Mouse (Mus musculus) liver, embryonic 11.5 days (tissue): ENCODE measurements at regions not wholly inside any gene's neighbourhood (a gene's known extent, or its start where the extent isn't known, plus 50 kb on each side); places are given as distances from the start of the nearest gene placed in this dataset.
"Not testable (repeated sequence)": the region's sequence is repeated elsewhere in the genome, so short reads cannot be mapped to it uniquely, and the experiment has no call there.

Experiments
- ATAC-seq: fragments of 200-750 bp; cut with Nextera tagmentation; replicated peaks from 2 replicates; pipeline ENCODE4 v1.8.0; 2017; ENCODE audit warnings: moderate number of reproducible peaks, mild to moderate bottlenecking, moderate TSS enrichment, moderate library complexity; ENCODE audit not compliant: low FRiP score
- DNase-seq: peaks from one replicate; pipeline ENCODE4 v3.0.0-alpha.2; 2017; ENCODE audit warnings: low spot score
- H3K27ac ChIP-seq: fragments of 300-500 bp; sonication (generic); 2 replicates; pipeline ENCODE4 v1.5.1; 2014; ENCODE audit warnings: mild to moderate bottlenecking, low read depth, low read length, control low read depth
- H3K27me3 ChIP-seq: fragments of 300-500 bp; sonication (generic); replicated peaks from 2 replicates; pipeline ENCODE4 v1.6.1; 2014; ENCODE audit warnings: low read length, mixed read lengths; ENCODE audit not compliant: control insufficient read depth, insufficient read depth
- H3K36me3 ChIP-seq: fragments of 300-500 bp; sonication (generic); 2 replicates; pipeline ENCODE4 v1.6.1; 2014; ENCODE audit warnings: mild to moderate bottlenecking, low read length, moderate library complexity, mixed read lengths; ENCODE audit not compliant: control insufficient read depth, insufficient read depth
- H3K4me1 ChIP-seq: fragments of 300-500 bp; sonication (generic); replicated peaks from 2 replicates; pipeline ENCODE4 v1.6.1; 2014; ENCODE audit warnings: low read length, mixed read lengths; ENCODE audit not compliant: control insufficient read depth, insufficient read depth
- H3K4me2 ChIP-seq: fragments of 300-500 bp; sonication (generic); 2 replicates; pipeline ENCODE4 v1.6.1; 2014; ENCODE audit warnings: mild to moderate bottlenecking, control low read depth, moderate library complexity
- H3K4me3 ChIP-seq: fragments of 300-500 bp; sonication (generic); 2 replicates; pipeline ENCODE4 v1.5.1; 2014; ENCODE audit warnings: low read depth, low read length, control low read depth
- H3K9ac ChIP-seq: fragments of 300-500 bp; sonication (generic); 2 replicates; pipeline ENCODE4 v1.6.1; 2014; ENCODE audit warnings: low read depth, low read length, control low read depth
- H3K9me3 ChIP-seq: fragments of 300-500 bp; sonication (generic); 2 replicates; pipeline ENCODE4 v1.6.1; 2016; ENCODE audit warnings: low read length, inconsistent platforms, mixed read lengths; ENCODE audit not compliant: control insufficient read depth
- WGBS: fragments of 180-500 bp; shearing (Covaris S2); extraction: QIAGEN DNeasy Blood & Tissue Kit; methylation state at CpG from one replicate; pipeline ENCODE4 v1.1.7; 2014; 5-methylcytosine and 5-hydroxymethylcytosine counted together

GRCm38 (mm10) chr8:39954924-39955323, 720.0 kb upstream of the Adam24 start:
- H3K27ac ChIP-seq: no peak overlapping the region
- no peak overlapping the region for H3K9ac ChIP-seq
- no peak for DNase-seq
- ATAC-seq: no peak
- no peak overlapping the region for H3K4me2 ChIP-seq
- no peaks in the 10 kb centered on the region for H3K27me3 ChIP-seq
- WGBS: 38% methylated on average over 4 of the region's 4 CpGs
- H3K4me1 ChIP-seq: no peaks in the 10 kb centered on the region
- H3K4me3 ChIP-seq: no peak overlapping the region
- H3K36me3 ChIP-seq: no peaks in the 10 kb centered on the region
- no peaks in the 10 kb centered on the region for H3K9me3 ChIP-seq

DNA sequence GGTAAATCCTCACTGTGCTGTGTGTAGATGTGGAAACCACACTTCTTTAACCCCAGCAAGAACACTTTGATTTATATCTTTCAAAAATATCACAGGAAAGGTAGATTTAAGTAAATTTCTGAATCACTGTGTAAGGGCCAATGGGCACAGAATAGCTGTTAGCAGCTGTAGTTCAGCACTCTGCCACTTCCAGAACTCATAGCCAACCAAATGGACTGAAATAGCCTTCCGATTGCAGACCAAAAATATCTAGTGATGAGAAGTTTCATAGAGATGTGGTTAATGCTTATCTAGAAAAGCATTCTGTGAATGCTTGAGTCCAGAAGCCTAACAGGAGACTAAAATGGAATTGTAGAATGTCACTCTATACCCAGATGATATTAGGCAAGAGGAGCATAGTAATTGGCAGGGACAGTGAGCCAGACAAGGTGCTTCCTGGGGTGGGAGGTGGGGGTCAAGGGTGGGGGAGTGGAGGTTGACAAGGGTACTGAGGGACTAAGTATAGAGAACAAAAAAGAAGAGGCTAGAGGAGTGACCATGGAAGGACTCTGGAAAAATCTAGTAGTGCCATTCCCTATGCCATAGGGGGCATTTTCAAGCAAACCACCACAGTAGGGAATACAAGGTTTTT, 669.6 kb upstream of the Adam24 start:
- Histone ChIP-seq H3K4me1 (no peaks in the 10 kb centered on the region), H3K36me3 (no peaks in the 10 kb centered on the region), H3K9me3 (no peaks in the 10 kb centered on the region), H3K4me2 (no peak overlapping the region), H3K27ac (no peak overlapping the region), H3K4me3 (no peak overlapping the region), H3K27me3 (no peaks in the 10 kb centered on the region), H3K9ac (no peak overlapping the region)
- 78% methylated on average over 1 of the region's 1 CpGs for WGBS
- ATAC-seq (no peak), DNase-seq (no peak)

GRCm38 (mm10) chr8:40019281-40019943, 655.5 kb upstream of the Adam24 start:
- Histone ChIP-seq H3K4me2 (no peak overlapping the region), H3K9ac (no peak overlapping the region), H3K4me1 (no peaks in the 10 kb centered on the region), H3K9me3 (peaks cover 2% of the 10 kb centered on the region; the same call in 1 of the 2 replicates), H3K4me3 (no peak overlapping the region), H3K27ac (no peak overlapping the region), H3K36me3 (no peaks in the 10 kb centered on the region), H3K27me3 (no peaks in the 10 kb centered on the region)
- WGBS: 88% methylated on average over 5 of the region's 5 CpGs
- no peak for ATAC-seq
- no peak for DNase-seq

- Histone ChIP-seq H3K27ac (no peak overlapping the region), H3K9ac (no peak overlapping the region), H3K4me2 (no peak overlapping the region), H3K9me3 (no peaks in the 10 kb centered on the region), H3K36me3 (no peaks in the 10 kb centered on the region), H3K4me3 (no peak overlapping the region), H3K4me1 (no peaks in the 10 kb centered on the region), H3K27me3 (no peaks in the 10 kb centered on the region)
- no peak for DNase-seq
- no peak for ATAC-seq
Observed at GRCm38 (mm10) chr8:40064145-40064544, 610.7 kb upstream of the Adam24 start.

- ATAC-seq (no peak), DNase-seq (no peak)
- Histone ChIP-seq H3K4me3 (no peak overlapping the region), H3K9ac (no peak overlapping the region), H3K4me2 (no peak overlapping the region), H3K4me1 (no peaks in the 10 kb centered on the region), H3K9me3 (no peaks in the 10 kb centered on the region), H3K27me3 (no peaks in the 10 kb centered on the region), H3K36me3 (no peaks in the 10 kb centered on the region), H3K27ac (no peak overlapping the region)
- WGBS: 76% methylated on average over 2 of the region's 2 CpGs
Observed at GRCm38 (mm10) chr8:40071131-40071530, 603.7 kb upstream of the Adam24 start.

- H3K4me3 ChIP-seq, H3K27me3 ChIP-seq, H3K9ac ChIP-seq, H3K4me2 ChIP-seq, H3K9me3 ChIP-seq, H3K36me3 ChIP-seq, ATAC-seq, H3K4me1 ChIP-seq, H3K27ac ChIP-seq, DNase-seq: not testable (repeated sequence)
Observed at GRCm38 (mm10) chr8:40080976-40081375, 593.9 kb upstream of the Adam24 start.

- Histone ChIP-seq H3K27me3 (no peaks in the 10 kb centered on the region), H3K36me3 (no peaks in the 10 kb centered on the region), H3K27ac (no peak overlapping the region), H3K4me2 (no peak overlapping the region), H3K4me1 (no peaks in the 10 kb centered on the region), H3K9ac (no peak overlapping the region), H3K4me3 (no peak overlapping the region), H3K9me3 (no peaks in the 10 kb centered on the region)
- WGBS: 58% methylated on average over 1 of the region's 1 CpGs
- ATAC-seq (no peak), DNase-seq (no peak)
Observed at GRCm38 (mm10) chr8:40084129-40084528, 590.7 kb upstream of the Adam24 start.

DNA sequence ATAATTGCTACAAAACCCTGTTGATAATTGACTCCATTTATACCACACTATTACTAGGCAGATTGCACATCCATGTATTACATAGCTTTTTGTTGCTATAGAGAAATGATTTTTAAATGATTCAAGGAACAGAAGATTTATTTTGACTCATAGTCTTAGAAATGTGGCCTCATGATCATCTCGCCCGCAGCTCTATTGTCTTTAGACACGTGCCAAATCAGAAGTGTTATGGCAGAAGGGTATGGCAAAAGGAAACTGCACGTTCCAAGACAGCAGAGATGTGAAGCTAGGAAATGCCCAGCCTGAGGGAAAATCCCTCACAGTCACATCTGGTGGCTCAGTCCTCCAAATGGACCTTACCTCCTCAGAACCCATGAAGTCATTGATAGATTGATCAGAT, 585.5 kb upstream of the Adam24 start:
- no peak for ATAC-seq
- WGBS: 80% methylated on average over 4 of the region's 4 CpGs
- H3K9me3 ChIP-seq: no peaks in the 10 kb centered on the region
- no peak for DNase-seq
- H3K27me3 ChIP-seq: no peaks in the 10 kb centered on the region
- H3K9ac ChIP-seq: no peak overlapping the region
- H3K27ac ChIP-seq: no peak overlapping the region
- no peaks in the 10 kb centered on the region for H3K4me1 ChIP-seq
- H3K36me3 ChIP-seq: no peaks in the 10 kb centered on the region
- no peak overlapping the region for H3K4me3 ChIP-seq
- no peak overlapping the region for H3K4me2 ChIP-seq

GRCm38 (mm10) chr8:40124402-40124801, 550.5 kb upstream of the Adam24 start:
- Histone ChIP-seq H3K27me3 (no peaks in the 10 kb centered on the region), H3K27ac (no peak overlapping the region), H3K36me3 (no peaks in the 10 kb centered on the region), H3K4me3 (no peak overlapping the region), H3K9ac (no peak overlapping the region), H3K4me2 (no peak overlapping the region), H3K4me1 (no peaks in the 10 kb centered on the region), H3K9me3 (no peaks in the 10 kb centered on the region)
- no peak for DNase-seq
- WGBS: 87% methylated on average over 3 of the region's 3 CpGs
- ATAC-seq: no peak
